Mouse (Mus musculus) kidney, adult 18-20 months (tissue): ENCODE measurements around the gene Cpz.

Source experiments
- DNase-seq: peaks from one replicate; pipeline ENCODE4 v3.0.0; 2021

The Cpz gene

DNA sequence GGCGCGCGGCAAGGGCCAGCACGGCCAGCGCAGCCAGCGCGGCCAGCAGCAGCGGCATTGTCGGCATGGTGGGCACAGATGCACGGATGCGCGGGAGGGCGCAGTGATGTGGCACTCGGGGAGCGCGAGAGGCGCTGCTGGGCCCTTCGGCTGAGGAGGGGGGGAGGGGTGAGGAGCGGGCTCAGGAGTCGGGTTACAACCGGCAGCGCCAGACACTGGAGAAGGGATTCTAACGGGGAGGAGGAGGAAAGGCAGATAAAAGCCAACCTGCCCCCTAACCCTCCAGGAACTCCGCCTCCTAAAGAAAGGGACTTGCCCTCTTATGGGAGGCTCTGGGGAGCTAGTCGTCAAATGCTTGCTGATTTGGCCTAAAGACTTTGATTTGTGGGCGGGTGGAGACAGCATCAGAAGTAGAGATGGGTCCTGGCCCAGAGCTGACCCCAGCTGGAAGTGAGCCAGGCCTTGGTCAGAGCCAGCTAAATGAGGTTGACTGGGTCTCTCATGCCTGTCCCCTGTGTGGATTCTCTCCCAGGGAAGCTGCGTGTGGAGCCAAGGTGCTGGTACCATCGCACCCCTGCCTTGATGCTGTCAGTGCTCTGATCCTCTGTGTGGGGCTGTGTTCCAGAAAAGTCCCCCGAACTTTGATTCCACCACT, at the start of gene Cpz:
Gene Cpz (minus strand): TSS at position 230 of the 655 bp plus-strand sequence.
- no peak for DNase-seq

DNA sequence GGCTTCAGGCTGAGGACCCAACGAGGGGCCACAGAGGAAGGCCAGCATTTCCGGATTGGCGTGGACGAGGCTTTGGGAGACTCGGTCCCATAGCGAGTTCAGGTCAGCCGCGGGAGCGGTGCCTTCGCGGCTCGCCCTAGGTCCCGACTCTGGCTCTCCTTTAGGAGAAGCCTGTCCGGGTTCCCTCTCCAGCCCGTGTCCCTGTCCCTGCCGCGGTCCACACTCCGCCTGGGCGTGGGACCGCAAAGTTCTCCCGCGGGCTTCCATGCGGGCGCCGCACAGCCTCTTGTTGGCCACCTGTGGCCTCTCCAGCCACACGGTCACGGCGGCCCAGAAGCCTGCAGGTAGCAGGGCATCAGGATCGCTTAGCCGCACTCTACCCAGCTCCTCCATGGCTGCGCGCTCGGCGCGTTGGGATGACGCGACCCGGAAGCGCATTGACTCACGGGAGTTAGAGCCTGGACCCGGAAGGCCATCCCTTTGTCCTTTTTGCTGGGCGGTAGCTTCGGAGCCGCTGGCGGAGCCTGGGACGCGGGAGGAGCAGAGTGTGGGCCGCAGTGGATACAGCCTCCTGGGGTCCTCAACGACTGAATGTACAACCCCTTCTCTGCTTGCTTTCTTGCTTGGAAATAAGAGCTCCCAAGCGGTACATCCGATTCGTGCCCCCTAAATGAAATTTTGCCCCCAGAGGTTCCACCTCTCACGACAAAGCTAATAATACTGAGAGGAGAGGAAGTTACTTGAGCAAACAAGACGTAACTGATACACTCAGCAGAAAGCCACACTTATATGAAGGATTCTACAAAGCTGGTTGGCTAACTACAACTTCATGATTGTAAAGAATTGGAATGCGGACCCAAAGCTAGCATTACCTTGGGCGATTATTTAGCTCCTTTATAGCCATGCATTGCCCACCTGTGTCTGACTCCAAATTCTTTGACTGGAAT, 49.4 kb upstream of the Cpz start, which contains the start of gene Trmt44:
Gene Trmt44 (minus strand): TSS at position 418 of the 947 bp plus-strand sequence.
- peak; percentile 93 for DNase-seq

DNA sequence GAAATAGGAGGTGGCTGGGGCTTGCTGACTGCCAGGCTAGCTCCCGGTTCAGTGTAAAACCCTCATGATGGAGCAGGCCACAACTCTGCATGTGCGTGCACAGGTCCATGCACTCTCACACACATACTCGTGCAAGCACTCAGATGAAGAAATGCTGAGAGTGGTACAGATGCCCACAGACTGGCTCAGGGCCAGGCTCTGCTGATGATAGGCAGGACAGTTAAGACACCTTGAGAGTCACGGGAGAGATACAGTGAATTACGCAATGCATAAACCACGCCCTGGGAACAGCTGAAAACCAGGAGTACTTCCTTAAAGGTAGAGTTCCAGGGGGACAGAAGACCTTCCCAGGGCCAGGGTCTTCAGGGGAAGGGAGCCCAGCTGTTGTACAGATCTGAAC, 46.0 kb upstream of the Cpz start:
- DNase-seq: no peak

GRCm38 (mm10) chr5:35566632-35567031, 41.1 kb upstream of the Cpz start:
- DNase-seq: no peak

- DNase-seq: peak; percentile 62
These were observed 39.7 kb upstream of the Cpz start for GRCm38 (mm10) chr5:35565217-35565616.

GRCm38 (mm10) chr5:35563449-35563848, 38.0 kb upstream of the Cpz start:
- DNase-seq: peak; percentile 80

DNA sequence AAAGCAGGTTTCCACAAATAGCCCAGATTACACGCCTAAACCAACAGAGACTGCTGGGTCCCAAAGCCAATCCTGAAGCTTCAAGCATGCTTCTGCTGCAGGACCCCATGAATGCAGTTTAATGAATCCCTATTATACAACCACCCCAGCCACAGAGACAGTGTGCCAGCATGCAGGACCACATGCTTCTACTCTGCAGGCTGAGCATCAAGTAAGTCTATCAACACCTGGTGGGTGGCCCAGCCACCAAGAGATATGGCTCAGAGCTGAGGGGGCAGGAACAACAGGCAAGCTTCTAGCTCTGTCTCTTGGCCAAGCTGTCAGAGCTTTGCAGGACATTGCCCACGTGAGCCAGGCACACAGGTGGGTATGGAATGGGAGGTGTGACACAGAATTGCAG, 37.1 kb upstream of the Cpz start:
- no peak for DNase-seq

GRCm38 (mm10) chr5:35559447-35559846, 33.9 kb upstream of the Cpz start:
- no peak for DNase-seq

DNA sequence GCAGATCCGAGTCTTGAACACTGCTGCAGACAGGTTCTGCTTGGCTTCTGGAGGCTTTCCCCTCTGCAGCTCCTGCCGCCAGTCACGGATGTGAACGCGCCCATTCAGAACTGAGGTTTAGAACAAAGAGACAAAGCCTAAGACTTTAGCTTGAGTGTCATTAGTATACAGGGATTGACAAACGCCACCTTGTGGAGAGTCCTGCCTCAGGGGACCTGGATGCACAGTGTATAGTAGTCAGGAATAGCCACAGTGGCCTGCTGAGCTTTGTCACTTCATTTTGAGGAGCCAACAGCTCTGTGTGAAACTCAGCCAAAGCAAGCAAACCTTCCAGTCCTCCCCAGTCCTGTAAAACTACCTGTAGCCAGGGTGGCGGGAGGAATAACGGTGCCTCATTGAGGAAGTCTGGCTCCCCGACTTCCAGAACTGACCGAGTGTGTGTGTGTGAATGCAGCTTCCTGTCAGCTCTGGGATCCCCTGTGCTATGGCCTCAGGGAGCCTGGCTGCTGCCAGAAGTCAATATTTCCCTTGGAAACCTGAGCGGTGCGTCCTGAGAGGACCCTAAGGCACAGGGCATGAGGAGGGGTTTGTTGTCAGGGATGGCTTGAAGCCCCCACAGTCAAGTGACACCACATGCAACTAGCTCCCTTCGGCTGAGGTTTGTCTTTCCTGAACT, 32.6 kb upstream of the Cpz start:
- no peak for DNase-seq

DNA sequence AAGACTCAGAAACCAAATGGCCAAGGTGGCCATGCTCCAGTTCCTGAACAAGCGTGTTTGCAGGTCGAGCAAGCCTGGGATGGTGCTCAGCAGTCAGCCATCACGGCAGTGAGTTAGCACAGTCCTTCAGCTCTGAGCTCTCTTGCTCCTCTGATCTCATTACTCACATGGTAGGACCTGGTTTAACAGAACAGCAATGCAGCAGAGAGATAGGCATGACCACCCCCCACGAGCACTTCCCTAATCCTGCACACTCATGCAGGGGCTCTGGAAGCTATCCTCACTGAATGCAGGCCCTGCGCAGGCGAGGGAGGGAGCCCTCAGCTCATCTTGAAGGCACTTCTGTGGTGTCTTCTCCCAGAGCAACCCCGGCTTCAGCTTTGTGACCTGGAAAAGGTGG, 30.9 kb upstream of the Cpz start:
- no peak for DNase-seq

DNA sequence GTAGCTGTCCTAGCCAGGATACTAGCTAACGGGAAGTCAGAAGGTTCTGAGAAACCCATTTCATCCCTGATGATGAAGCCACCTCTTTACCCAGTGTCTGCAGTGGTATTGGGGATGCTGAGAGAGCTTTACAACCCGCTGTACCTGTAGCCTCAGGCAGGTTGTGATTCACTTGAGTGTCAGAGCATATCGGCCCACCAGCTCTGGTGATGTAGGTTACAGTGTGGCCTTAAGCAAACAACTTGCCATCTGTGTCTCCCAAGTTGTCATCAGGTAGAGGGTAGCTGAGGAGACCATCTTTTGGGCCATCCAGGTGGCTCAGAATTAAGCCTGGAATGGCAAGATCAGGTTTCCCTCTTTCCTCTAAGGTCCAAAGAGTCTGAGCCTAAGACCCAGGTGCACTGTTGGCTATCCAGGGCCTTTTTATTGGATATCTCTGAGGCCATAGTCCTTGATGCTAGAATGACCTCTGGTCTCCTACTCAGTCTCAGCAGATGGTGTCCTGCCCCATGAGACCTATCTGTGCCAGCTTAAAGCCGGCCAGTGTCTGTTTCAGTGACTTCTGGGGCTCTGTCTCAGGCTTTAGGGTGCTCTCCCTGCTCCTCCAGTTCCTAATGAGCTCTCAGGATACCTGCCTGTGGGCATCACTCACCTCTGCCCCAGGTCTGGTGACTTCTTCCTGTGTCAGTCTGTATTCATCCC, 27.5 kb upstream of the Cpz start:
- DNase-seq: no peak

- no peak for DNase-seq
These were observed 26.6 kb upstream of the Cpz start for GRCm38 (mm10) chr5:35551855-35552837.

DNA sequence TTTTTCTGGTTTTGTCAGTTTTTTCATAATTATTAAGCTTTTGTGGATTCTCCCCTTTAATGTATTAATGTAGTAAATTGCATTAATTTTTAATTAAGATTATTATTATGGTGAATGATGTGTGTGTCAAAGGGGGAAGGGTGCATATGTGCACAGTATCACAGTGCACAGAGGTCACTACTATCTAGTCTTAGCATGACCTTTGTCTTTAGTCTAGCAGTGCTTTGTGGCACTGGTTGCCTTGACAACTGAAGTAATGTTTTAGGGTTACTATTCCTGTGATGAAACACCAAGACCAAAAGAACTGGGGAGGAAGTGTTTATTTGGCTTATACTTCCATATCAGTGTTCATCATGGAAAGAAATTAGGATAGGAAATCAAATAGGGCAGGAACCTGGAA, 20.6 kb upstream of the Cpz start:
- DNase-seq: no peak

- no peak for DNase-seq
These were observed 15.7 kb upstream of the Cpz start for GRCm38 (mm10) chr5:35541059-35541790.

DNA sequence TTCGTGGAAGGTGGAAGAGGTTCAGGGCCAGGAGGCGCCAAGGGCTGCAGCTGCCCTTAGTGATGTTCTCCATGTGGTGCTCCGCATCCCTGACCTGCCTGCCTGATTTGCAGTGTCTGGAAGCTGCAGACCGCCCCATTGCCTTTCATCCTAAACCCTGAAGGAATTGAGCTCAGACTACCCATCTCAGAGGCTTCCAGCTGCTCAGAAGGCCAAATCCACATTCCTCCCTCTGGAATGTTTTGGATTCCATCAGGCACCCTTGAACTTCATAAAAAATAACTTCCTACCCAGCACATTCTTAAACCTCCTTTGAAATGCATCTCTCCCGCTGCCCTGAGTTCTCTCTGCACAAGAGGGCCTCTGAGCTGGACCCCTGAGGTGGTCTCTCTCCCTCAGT, 15.1 kb upstream of the Cpz start:
- DNase-seq: no peak

DNA sequence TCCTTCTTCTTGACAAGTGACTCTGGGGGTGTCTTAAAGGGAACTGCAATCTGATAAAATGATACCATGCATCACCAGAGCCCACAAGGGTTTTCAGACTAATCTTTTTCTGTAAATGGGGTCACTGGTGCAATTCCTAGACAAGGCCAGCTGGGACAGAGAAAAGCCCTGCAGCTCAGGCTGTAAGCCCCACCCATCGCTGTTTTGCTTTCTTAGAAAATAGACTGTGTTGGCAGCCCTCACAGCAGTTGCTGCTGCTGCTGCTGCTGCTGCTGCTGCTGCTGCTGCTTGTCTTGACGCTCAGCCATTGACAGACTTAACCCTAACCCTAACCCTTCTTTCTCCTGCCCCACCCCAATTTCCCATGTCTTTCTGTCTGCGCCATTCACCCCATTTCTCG, 14.1 kb upstream of the Cpz start:
- DNase-seq: no peak

DNA sequence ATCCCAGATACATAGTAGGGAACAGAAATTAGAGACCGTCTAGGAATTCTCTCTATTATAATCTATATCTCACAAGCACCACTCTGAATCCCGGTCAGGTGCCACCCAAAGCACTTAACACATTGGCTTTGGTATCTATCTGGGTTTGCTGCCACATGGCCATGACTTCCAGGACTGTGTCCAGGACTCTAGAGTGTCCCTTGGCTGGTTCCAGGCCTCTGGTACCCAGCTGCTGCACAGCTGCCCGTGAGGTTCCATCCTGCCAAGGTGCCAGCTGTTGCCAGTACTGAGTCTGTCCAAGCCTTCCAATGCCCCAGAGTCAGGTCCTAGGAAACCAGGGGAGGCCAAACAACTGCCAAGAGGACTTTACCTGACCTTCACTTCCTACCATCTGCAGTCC, 12.5 kb upstream of the Cpz start:
- DNase-seq: no peak

DNA sequence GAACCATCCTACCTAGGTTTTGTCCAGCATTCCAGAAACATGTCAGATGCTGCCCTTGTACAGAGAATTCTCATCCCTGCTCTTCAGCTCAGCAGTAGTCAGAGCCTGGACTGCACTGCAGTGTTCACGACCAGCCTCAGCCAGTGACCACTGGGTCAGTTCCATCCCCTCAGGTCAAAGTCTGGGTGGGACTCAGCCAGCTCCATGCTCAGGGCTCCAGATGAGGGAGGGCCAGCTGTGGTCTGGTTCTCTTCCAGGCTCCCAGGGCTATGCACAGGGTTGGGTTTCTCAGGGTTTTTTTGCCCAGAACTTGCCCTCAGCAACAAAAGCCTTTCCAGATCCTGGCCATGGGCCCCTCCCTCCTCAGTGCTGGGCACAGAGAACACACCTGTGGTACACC, 12.0 kb upstream of the Cpz start:
- no peak for DNase-seq

GRCm38 (mm10) chr5:35536271-35536670, 10.8 kb upstream of the Cpz start:
- DNase-seq: no peak

DNA sequence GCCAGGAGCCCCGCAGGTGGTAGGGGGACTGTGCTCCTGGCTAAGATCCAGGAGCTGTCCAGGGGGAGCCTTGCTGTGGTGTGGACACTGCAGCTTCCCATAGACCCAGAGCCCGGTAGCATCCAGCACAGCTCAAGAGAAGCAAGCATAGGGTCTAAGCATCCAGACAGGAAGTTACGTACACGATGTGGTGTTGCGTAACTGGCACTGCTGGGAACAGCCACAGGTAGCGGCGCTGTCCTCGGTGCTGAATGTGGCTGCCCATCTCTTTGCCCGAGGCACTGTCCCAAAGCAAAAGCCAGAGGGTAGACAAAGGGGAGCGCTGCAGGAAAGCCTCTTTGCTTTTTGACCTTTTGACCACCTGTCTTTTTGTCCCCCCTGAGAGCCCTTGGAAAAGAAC, 6.1 kb upstream of the Cpz start:
- peak; percentile 23 for DNase-seq

GRCm38 (mm10) chr5:35530442-35530841, 4.9 kb upstream of the Cpz start:
- DNase-seq: peak; percentile 29
